Mouse (Mus musculus) olfactory bulb, adult 2 months (tissue): ENCODE measurements around the gene Gm8871. TPM values are rescaled to one million over a fixed set of nuclear protein-coding genes. Genes with fewer than 3 reads are reported as not detected.
"Not testable (repeated sequence)": the region's sequence is repeated elsewhere in the genome, so short reads cannot be mapped to it uniquely, and the experiment has no call there.

Experiments used
- H3K27ac ChIP-seq: fragments of 200-500 bp; 2 replicates; pipeline ENCODE4 v1.5.1; 2012; ENCODE audit warnings: low read depth, low read length; ENCODE audit not compliant: insufficient read depth
- H3K4me1 ChIP-seq: fragments of 200-500 bp; 2 replicates; pipeline ENCODE4 v1.6.1; 2012; ENCODE audit warnings: low read length; ENCODE audit not compliant: control insufficient read depth, insufficient read depth
- H3K4me3 ChIP-seq: fragments of 200-500 bp; 2 replicates; pipeline ENCODE4 v1.5.1; 2012; ENCODE audit warnings: mild to moderate bottlenecking, low read depth, low read length, moderate library complexity; ENCODE audit not compliant: insufficient read depth
- WGBS: fragments of 180-500 bp; shearing (Covaris S2); methylation state at CpG from one replicate; pipeline ENCODE4 v1.1.7; 2018; 5-methylcytosine and 5-hydroxymethylcytosine counted together
- polyA plus RNA-seq: library from polyadenylated mRNA; stranded (reverse); fragments of >200 nt; gene quantifications from 2 replicates; pipeline ENCODE4 v1.2.4, GENCODE M21; 2012; ENCODE audit warnings: low replicate concordance; ENCODE audit not compliant: missing spikeins, insufficient read depth, insufficient read length

Gm8871 gene
- polyA plus RNA-seq = not detected in 2 replicates

GRCm38 (mm10) chr5:10947505-10947904, at the start of gene Gm8871, which contains the start of gene Gm8857:
Gm8871 (plus strand) TSS chr5:10947805.
Gm8857 (plus strand) TSS chr5:10947807.
- H3K27ac ChIP-seq, H3K4me1 ChIP-seq, H3K4me3 ChIP-seq: not testable (repeated sequence)
- 36% methylated on average over 3 of the region's 3 CpGs for WGBS

- H3K4me1 ChIP-seq, H3K4me3 ChIP-seq, H3K27ac ChIP-seq: not testable (repeated sequence)
- WGBS = 75% methylated on average over 2 of the region's 2 CpGs
These were observed 5.9 kb downstream of the Gm8871 start for GRCm38 (mm10) chr5:10953512-10953911.

- not testable (repeated sequence) for H3K4me3 ChIP-seq, H3K27ac ChIP-seq, H3K4me1 ChIP-seq
- 84% methylated on average over 6 of the region's 8 CpGs for WGBS
These were observed 10.5 kb downstream of the Gm8871 start for GRCm38 (mm10) chr5:10958057-10958456.

Other genes starting within 250 kb of the Gm8871 start
- not detected in 2 replicates for gene Gm8857, start within 50 bp of the Gm8871 start, polyA plus RNA-seq
- gene Gm8879, start 179.8 kb downstream of the Gm8871 start, polyA plus RNA-seq = not detected in 2 replicates
- gene Gm5861, start 235.3 kb downstream of the Gm8871 start, polyA plus RNA-seq = not detected in 2 replicates